Mouse (Mus musculus) kidney, adult 2 months (tissue): ENCODE data around the gene Haghl.

Experiments
- CTCF ChIP-seq: fragments of 200-500 bp; conservative IDR thresholded peaks from 2 replicates; pipeline ENCODE4 v1.5.1; 2011; ENCODE audit warnings: low read depth, mild to moderate bottlenecking, control low read depth, low read length, moderate library complexity, mixed read lengths; ENCODE audit not compliant: insufficient read depth, insufficient read length
- POLR2A ChIP-seq: fragments of 200-500 bp; IDR thresholded peaks from one replicate; pipeline ENCODE4 v1.6.1; 2011; ENCODE audit warnings: low read depth, low read length, control low read depth

DNA sequence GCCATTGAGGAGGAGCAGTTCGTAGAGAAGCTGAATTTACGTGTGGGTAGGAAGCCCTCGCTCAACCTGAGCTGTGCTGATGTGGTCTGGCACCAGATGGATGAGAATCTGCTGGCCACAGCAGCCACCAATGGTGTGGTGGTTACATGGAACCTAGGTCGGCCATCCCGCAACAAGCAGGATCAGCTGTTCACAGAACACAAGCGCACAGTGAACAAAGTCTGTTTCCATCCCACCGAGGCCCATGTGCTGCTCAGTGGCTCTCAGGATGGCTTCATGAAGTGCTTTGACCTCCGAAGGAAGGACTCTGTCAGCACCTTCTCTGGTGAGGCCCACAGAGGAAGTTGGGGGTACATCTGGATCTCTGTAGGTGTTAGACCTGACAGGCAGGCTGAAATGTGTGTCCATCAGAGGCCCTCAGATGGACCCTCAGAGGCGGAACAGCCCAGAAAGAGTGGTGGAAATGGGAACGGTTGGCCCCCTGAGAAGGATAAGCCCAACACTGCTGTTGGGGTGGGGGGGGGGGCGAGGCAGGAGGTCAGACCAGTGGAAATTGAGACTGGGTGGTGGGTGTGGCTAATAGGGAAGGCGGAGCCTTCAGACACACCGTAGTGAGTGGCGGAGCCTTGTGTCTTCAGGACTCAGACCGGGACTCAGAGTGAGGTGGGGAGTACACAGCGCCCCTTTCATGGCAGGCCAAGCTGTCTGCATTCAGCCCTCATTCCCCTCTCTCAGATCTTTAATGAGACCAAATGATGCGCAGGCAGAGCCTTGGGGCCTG, 39.1 kb upstream of the Haghl start:
- TF ChIP-seq CTCF, result no peak
- no peak for TF ChIP-seq POLR2A
